Mouse (Mus musculus) megakaryocyte, adult 5-6 weeks (primary cell): ENCODE data around the gene Olfr32. TPM values are rescaled to one million over a fixed set of nuclear protein-coding genes. Genes with fewer than 3 reads are reported as not detected.
A peak's percentile ranks its signal among the peaks of the same experiment; 100 is the strongest.
"Not testable (repeated sequence)": the region's sequence is repeated elsewhere in the genome, so short reads cannot be mapped to it uniquely, and the experiment has no call there.

Source experiments
- ATAC-seq: 2 replicates; pipeline ENCODE4 v1.8.0; 2016; ENCODE audit warnings: mild to moderate bottlenecking, inconsistent platforms; ENCODE audit not compliant: poor library complexity, severe bottlenecking
- total RNA-seq, 2 experiments: library from RNA; stranded (forward) in 1 of 2; stranded (reverse) in 1 of 2; fragments of 153-499, 151-499 nt in 1 of 2; fragments of 221-1000, 200-1000 nt in 1 of 2; gene quantifications; 2 replicates each; pipeline versions ENCODE4 v1.2.3 to v1.2.4; 2015 to 2017

Olfr32 gene
- total RNA-seq (2015) = not detected in 2 replicates
- not detected in 2 replicates for total RNA-seq (2017)

DNA sequence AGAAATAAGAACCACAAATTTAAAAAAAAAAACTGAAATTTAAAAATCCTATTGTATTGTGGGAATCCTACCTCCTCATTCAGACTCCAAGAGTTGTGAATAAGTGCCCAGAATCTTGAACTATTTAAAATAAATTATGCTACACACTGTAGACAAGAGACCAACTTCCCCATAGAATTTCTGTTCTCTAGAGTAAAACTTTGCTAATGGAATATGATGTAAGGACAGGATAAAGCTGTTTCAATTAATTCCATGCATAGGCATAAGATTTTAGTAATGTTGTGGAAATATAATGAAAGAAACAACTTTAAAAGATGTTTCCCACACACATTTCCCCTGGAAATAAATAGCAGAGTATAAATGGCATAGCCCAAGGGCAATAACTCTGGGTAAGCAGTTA is at the start of gene Olfr32:
Gene Olfr32 (minus strand): TSS at position 101 of the 400 bp plus-strand sequence.
- ATAC-seq = no peak

GRCm38 (mm10) chr2:90187082-90187481 is 45.0 kb upstream of the Olfr32 start:
- ATAC-seq = peak; percentile 62; the same call in 1 of the 2 replicates

DNA sequence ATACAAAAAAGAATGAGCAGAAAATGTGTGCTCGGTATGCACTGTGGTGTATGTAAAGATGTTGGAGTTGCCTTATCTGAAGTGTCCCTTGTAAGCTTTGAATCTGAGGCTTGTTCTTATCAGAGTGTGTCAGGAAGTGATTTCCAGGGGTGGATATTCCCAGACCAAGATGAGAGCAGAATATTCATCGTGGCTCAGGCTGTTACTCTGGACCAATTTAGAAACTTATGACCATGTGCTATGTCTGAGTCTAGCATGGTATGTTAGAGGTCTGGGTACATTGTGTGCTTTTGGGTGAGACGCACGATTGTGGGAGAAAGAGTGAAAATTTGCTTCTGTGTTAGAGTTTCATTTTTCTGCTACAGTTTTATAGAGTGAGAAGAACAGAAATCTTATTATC is 44.0 kb upstream of the Olfr32 start:
- ATAC-seq = not testable (repeated sequence)

DNA sequence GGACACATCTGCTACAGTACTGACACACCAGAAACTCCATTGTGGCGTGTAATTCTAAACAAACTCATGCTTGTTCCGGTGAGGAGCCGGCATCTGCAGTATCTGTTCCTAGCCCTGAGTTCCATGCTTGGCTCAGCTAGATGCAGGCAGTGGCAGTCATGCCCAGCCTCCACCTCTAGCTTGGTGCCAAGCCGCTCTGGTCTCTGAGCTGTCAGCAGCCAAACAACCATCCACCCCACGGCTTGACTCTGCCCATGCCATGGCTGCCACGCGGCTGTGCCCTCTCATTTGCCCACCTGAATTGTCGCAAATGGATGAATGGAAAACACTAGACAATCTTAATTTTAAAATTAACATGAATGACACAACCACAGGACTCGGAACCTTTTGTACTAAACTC is 11.8 kb upstream of the Olfr32 start:
- ATAC-seq = no peak

DNA sequence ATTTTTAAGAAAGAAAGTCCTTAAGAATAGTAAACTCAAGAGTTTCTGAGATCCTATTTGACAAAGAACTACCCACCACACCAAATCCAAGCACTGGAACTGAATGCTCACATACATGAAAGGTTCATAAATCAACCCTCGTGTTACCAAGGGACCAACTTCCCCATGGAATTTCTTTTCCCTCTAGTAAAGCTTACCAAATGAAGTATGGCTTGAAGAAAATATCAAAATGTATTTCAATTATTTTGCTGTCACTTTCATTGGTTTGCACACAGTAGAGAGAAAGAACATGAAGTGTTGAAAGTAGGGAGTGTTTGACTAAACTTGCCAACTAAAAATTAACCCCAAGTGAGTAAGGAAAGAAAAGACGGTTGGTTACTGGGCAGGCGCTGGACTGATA is 10.9 kb upstream of the Olfr32 start, which contains the start of gene Olfr1270:
Gene Olfr1270 (minus strand): TSS at position 101 of the 400 bp plus-strand sequence.
- no peak for ATAC-seq

DNA sequence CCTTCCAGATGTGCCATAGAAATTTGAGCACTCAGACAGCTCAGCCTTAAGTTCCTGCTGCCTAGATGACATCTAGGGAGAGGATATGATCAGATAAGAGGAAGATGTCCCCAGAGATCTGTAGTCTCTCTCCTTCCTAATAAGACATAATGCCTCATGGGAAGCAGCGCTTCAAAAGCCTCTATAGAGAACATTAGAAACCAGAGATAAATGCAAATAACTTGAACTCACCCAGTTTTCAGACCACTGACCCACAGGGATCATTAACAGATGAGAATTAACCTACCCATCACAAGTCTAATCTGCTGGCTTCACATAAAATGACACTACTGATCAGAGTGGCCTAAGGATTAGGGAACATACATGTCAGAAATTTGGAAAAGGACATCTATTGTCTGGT is 20.8 kb downstream of the Olfr32 start, which contains the start of gene Olfr1269:
Gene Olfr1269 (minus strand): TSS at position 101 of the 400 bp plus-strand sequence.
- no peak for ATAC-seq

Other genes starting within 250 kb of the Olfr32 start
- not detected in 2 replicates for gene Olfr1258, start 215.0 kb downstream of the Olfr32 start, total RNA-seq (2015)
- not detected in 2 replicates for gene Olfr1258, start 215.0 kb downstream of the Olfr32 start, total RNA-seq (2017)
- not detected in 2 replicates for gene Olfr1259, start 193.6 kb downstream of the Olfr32 start, total RNA-seq (2015)
- 0.04 TPM in 1 of 2 replicates, not detected in the other for gene Olfr1259, start 193.6 kb downstream of the Olfr32 start, total RNA-seq (2017)
- not detected in 2 replicates for gene Olfr1260, start 168.0 kb downstream of the Olfr32 start, total RNA-seq (2015)
- not detected in 2 replicates for gene Olfr1260, start 168.0 kb downstream of the Olfr32 start, total RNA-seq (2017)
- not detected in 2 replicates for gene Olfr1261, start 151.1 kb downstream of the Olfr32 start, total RNA-seq (2015)
- gene Olfr1261, start 151.1 kb downstream of the Olfr32 start, total RNA-seq (2017) = not detected in 2 replicates
- gene Olfr1262, start 142.2 kb downstream of the Olfr32 start, total RNA-seq (2015) = not detected in 2 replicates
- not detected in 2 replicates for gene Olfr1262, start 142.2 kb downstream of the Olfr32 start, total RNA-seq (2017)
- gene Olfr1263, start 130.2 kb downstream of the Olfr32 start, total RNA-seq (2015) = not detected in 2 replicates
- not detected in 2 replicates for gene Olfr1263, start 130.2 kb downstream of the Olfr32 start, total RNA-seq (2017)
- not detected in 2 replicates for gene Olfr1264, start 116.7 kb downstream of the Olfr32 start, total RNA-seq (2015)
- gene Olfr1264, start 116.7 kb downstream of the Olfr32 start, total RNA-seq (2017) = not detected in 2 replicates
- gene Olfr1265, start 107.0 kb downstream of the Olfr32 start, total RNA-seq (2015) = not detected in 2 replicates
- gene Olfr1265, start 107.0 kb downstream of the Olfr32 start, total RNA-seq (2017) = not detected in 2 replicates
- not detected in 2 replicates for gene Olfr140, start 78.7 kb downstream of the Olfr32 start, total RNA-seq (2015)
- not detected in 2 replicates for gene Olfr140, start 78.7 kb downstream of the Olfr32 start, total RNA-seq (2017)
- not detected in 2 replicates for gene Olfr1269, start 20.9 kb downstream of the Olfr32 start, total RNA-seq (2015)
- gene Olfr1269, start 20.9 kb downstream of the Olfr32 start, total RNA-seq (2017) = not detected in 2 replicates
- gene Olfr1270, start 10.8 kb upstream of the Olfr32 start, total RNA-seq (2015) = not detected in 2 replicates
- not detected in 2 replicates for gene Olfr1270, start 10.8 kb upstream of the Olfr32 start, total RNA-seq (2017)
- not detected in 2 replicates for gene Olfr1506, start 82.2 kb upstream of the Olfr32 start, total RNA-seq (2015)
- gene Olfr1506, start 82.2 kb upstream of the Olfr32 start, total RNA-seq (2017) = 0.07 TPM in 1 of 2 replicates, not detected in the other
- gene Olfr142, start 115.3 kb upstream of the Olfr32 start, total RNA-seq (2015) = not detected in 2 replicates
- not detected in 2 replicates for gene Olfr142, start 115.3 kb upstream of the Olfr32 start, total RNA-seq (2017)
- gene Olfr1271, start 128.7 kb upstream of the Olfr32 start, total RNA-seq (2015) = not detected in 2 replicates
- not detected in 2 replicates for gene Olfr1271, start 128.7 kb upstream of the Olfr32 start, total RNA-seq (2017)
- gene Olfr1272, start 150.5 kb upstream of the Olfr32 start, total RNA-seq (2015) = not detected in 2 replicates
- gene Olfr1272, start 150.5 kb upstream of the Olfr32 start, total RNA-seq (2017) = not detected in 2 replicates
- 0.11 TPM in 1 of 2 replicates, not detected in the other for gene Gm13769, start 179.9 kb upstream of the Olfr32 start, total RNA-seq (2015)
- gene Gm13769, start 179.9 kb upstream of the Olfr32 start, total RNA-seq (2017) = 0.16 TPM in 1 of 2 replicates, not detected in the other